Mouse (Mus musculus): Measurements from ENCODE around the gene Axl. TPM values are rescaled to one million over a fixed set of nuclear protein-coding genes. Genes with fewer than 3 reads are reported as not detected.
"Not testable (repeated sequence)": the region's sequence is repeated elsewhere in the genome, so short reads cannot be mapped to it uniquely, and the experiment has no call there.

The Axl gene
- total RNA-seq, 1 experiment from 2014 or later: 32.1 TPM

DNA sequence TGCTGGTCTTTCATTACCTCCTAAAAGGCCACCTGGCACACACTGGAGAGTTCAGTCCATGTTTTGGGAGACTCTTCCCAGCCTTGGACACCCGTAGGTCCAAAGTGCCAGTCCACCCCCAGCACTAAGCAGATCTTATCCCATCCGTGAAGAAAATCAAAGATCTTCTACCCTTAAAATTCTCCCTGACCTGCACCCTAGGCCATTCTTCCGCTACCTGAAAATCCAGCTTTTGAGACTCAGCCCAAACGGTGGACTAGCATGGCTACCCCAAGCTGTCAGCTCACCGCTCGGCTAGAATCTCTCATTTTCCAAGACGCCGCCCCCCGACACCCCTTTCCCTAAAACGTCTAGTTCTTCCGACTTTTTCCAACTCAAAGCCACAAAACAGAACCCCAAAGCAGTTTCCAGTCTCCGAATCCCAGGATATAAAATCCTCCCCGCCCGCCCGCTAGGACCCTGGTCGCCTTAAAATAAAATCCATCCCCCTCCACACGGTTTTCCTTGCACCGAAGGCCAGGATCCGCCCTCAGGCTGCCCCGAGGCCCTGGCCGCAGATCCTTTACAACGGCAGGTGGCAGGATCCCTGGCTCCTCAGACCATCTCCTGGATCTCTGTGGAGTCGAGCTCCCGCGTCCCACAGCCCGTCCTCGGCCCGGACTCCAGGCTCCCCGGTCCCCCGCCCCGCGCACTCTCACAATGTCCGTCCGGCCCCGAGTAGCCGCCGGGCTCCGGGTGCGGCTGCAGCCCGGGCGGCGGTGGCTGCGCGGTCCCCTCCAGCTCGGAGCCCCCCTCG, 34.7 kb downstream of the Axl start:
- DNase-seq: peak; percentile 56

GRCm38 (mm10) chr7:25753076-25753475, 35.4 kb downstream of the Axl start:
- DNase-seq: no peak

DNA sequence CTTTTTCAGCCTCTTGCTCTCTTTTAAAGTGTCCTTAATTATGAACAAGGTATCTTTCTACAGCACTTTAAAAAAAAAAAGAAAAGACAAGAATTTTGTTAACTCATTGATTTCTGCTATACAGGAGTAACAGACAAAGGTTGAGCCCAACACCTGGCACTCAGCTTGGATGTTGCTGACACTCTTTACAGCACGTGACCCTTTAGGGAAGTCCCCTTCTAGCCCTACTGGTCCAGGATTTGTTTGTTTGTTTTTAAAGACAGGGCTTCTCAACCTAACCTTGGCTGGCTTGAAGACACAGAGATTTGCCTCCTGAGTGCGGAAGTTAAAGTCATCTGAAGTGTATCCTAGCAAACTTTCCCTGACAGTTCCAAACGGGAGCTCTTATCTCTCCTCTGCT, 41.7 kb downstream of the Axl start:
- no peak for DNase-seq

DNA sequence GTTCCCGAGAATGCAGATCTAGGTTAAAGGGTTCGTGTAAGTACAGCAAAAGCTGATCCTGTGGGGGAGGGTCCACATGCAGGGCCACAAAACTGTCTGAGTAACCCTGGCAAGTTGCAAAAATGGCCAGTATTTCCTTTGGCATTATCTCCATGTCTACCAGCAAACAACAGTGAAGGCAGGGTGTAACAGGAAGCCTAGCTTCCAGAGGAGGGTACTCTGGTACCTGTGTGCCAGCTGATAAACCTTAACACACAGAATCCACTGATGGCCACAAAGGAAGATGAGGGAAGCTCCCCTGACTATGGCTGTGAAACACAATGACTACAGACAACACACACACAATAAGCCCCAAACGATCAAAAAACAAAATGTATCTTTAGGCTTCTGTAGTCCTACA, 50.2 kb downstream of the Axl start:
- DNase-seq: no peak

DNA sequence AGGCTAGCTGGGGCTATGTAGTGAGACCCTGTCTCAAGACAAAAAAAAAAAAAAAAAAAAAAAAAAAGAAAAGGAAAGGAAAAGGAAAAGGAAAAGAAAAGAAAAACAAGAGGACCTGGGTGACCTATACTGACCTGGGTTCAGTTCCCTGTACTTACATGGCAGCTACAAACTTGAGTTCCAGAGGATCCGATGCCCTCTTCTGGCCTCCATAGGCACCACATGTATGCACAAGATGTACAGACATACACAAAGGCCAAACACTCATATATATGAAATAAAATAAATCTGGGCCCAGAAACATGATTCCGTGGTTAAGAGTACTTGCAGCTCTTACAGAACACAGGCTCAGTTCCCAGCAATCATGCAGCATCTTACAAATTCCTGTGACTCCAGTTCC, 51.6 kb downstream of the Axl start:
- DNase-seq: no peak

DNA sequence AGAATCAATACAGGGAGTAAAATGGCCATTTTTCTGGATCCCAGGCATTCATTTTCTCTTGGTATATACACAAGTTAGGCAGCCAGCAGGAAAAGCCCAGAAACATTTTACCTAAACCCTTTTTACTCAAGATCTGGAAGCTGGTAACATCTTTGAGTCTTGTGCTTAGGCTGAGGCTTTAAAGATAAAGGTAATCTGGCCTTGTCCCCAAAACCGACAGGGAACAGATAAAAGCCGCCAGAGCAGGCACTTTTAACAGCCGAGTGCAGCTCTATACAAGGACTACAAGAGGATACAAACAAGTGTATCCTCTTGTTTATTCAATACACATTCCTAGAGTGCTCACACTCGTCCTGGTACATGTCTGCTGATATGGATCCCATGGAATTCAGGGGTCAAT, 53.5 kb downstream of the Axl start:
- DNase-seq: no peak

GRCm38 (mm10) chr7:25731294-25732055, 57.0 kb downstream of the Axl start:
- DNase-seq: no peak

DNA sequence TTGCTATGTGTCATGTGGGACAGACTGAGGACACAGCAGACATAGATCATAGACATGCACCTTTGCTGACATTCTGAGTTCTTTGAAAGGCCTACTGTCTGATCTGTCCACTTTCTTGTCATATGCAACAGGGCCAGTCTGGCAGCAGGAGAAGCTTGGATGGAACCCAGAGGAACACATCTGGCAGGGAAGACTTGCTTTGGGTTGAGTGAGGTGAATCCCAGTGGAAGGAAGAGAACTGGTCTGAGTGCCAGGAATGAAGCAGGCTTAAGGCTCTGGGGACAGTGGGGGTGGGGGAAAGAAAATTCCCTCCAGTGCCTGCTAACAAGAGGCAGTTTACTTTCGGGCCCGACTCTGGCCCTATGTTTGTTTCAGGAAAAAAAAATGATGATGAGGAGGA, 58.6 kb downstream of the Axl start:
- no peak for DNase-seq

DNA sequence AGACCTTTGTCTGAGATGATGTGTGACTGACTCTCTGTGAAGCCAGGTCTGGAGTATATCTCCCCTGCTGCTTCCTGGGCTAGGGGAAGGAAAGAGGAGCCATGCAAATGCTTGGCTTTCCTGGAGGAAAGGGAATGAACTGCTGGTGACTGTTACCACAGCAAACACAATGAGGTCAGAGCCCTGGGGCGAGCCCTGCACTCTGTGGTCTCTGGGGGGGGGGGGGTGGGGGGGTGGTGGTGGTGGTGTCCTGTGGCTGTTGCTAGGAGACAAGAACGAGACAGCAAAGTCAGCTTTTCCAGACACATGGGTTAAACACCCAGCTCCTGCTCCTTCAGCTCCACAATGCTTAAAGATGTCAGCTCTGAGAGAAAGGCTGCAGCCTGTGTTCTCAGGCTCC, 59.1 kb downstream of the Axl start:
- DNase-seq: no peak

DNA sequence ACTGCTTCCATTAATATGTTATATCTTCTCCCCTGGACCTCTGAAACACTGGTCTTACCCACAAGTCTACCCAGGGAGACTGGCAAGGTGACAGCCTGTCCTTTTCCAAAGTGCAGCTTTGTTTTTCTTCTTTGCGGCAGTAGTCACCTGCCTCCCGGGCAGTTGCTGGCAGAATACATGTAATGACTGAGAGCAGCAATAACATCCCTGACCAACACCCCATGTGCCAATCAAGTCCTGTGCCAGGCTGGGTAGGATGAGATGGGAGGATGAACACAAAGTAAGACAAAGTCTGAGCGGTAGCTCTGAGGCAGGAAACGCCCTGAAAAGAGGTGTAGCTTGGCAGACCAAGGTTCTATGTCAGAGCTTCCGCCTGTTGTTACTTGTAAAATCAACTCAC, 60.7 kb downstream of the Axl start:
- no peak for DNase-seq

- no peak for DNase-seq
Observed at GRCm38 (mm10) chr7:25725886-25726285, 62.6 kb downstream of the Axl start.

DNA sequence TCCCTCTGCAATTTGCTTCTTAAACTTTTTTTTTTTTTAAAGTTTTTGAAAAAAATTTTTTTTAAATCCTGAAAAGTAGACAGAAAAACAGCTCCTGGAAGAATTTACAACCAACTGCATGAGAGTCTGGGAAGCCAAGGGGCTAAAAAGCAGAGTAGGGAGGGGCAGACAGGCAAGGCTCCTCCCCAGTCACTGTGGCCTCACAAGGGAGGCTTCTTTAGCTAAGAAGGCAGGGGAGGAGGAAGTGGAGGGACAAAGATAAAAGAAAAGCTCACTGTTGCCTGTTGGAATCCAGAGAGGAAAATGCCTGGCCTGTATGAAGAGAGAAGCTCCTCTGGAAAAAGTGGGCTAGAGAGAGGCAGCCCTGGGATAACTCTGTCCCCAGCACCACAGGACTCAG, 66.7 kb downstream of the Axl start:
- DNase-seq: not testable (repeated sequence)

- no peak for DNase-seq
Observed at GRCm38 (mm10) chr7:25720760-25721159, 67.7 kb downstream of the Axl start.

GRCm38 (mm10) chr7:25719761-25720610, 68.5 kb downstream of the Axl start:
- peak; percentile 76 for DNase-seq

GRCm38 (mm10) chr7:25718788-25719417, 69.6 kb downstream of the Axl start, which contains the start of gene Ccdc97:
Gene Ccdc97, minus strand, starts transcription at chr7:25719088.
- peak; percentile 91 for DNase-seq

DNA sequence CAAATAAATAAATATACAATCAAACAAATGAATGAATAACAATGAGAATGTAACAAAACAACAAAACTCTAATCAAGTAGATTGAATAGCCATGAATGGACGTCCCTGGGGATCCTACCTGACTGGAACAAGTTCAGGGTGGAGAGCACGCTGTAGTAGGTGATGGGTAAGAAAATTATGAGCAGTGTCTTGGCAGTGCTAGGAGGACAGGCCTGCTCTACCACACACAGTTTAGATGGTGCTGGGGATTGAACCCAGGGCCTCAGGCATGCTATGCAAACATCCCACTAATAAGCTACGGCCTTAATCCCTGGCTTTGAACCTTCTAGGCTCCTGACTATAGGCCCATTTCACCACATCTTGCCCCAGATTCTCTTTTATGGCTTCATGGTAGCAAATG, 71.0 kb downstream of the Axl start:
- no peak for DNase-seq

DNA sequence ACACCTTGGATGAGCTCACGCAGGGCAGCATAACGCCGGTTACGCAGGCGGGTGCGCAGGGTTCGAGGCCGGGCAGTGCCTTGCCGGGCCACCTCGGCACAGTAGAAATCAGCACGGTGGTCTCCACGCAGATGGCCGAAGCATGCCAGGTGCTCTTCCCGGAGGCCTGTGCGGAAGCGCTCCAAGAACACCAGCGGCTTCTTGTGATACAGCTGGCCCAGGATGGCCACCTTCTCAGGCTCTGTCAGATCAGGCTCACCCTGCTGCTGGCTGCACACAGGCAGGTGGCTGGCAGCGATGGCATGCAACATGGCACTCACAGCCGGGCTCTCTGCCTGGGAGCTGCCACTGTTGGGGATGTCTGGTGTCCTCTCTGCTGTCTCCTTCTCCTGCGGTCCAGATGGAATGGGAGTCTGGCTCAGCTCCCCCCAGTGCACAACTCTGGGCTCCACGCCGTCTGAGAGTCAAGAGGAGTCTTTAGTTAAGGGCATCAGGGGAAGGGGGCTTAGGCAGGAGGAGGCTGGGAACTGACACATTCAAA, 72.7 kb downstream of the Axl start:
- DNase-seq: no peak

DNA sequence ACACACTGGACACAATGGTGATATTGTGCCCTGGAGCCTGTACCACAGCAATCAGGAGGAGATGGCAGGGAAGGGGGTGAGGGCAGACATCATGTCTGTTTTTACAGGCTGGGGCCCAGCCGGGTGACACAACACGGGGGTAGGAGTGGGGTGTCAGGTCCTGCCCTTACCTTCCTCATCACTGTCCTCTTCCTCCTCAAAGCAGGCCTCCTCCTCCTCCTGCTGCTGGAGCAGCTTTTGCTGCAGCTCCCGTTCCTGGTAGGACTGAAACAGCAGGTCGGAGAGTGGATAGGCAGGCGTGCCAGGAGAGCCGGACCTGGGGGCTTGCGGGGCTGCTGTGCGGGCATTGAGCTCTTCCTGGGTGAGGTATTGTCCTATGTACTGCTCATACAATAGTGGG, 73.9 kb downstream of the Axl start:
- DNase-seq: no peak

GRCm38 (mm10) chr7:25712801-25713200, 75.7 kb downstream of the Axl start:
- no peak for DNase-seq

- peak; percentile 53 for DNase-seq
Observed at GRCm38 (mm10) chr7:25711731-25712197, 76.7 kb downstream of the Axl start.

- no peak for DNase-seq
Observed at GRCm38 (mm10) chr7:25711165-25711564, 77.3 kb downstream of the Axl start.
